Mouse (Mus musculus) forebrain, postnatal 0 days (tissue): ENCODE results near the gene Slc41a2. TPM values are rescaled to one million over a fixed set of nuclear protein-coding genes. Genes with fewer than 3 reads are reported as not detected.
"Not testable (repeated sequence)": the region's sequence is repeated elsewhere in the genome, so short reads cannot be mapped to it uniquely, and the experiment has no call there.

Experiments
- ATAC-seq: fragments of 200-750 bp; cut with Nextera tagmentation; 2 replicates; pipeline ENCODE4 v1.8.0; 2017; ENCODE audit warnings: mild to moderate bottlenecking, moderate library complexity
- DNase-seq: peaks from one replicate; pipeline ENCODE4 v3.0.0-alpha.2; 2015
- H3K27ac ChIP-seq: fragments of 300-500 bp; sonication (generic); 2 replicates; pipeline ENCODE4 v1.5.1; 2014; ENCODE audit warnings: low read depth, mild to moderate bottlenecking, antibody characterized with exemption, low read length, moderate library complexity, mixed read lengths
- H3K27me3 ChIP-seq: fragments of 300-500 bp; sonication (generic); 2 replicates; pipeline ENCODE4 v1.6.1; 2014; ENCODE audit warnings: mild to moderate bottlenecking, low read length, mixed read lengths; ENCODE audit not compliant: insufficient read depth
- H3K36me3 ChIP-seq: fragments of 300-500 bp; sonication (generic); 2 replicates; pipeline ENCODE4 v1.6.1; 2014; ENCODE audit warnings: mild to moderate bottlenecking, moderate library complexity; ENCODE audit not compliant: insufficient read depth
- H3K4me1 ChIP-seq: fragments of 300-500 bp; sonication (generic); 2 replicates; pipeline ENCODE4 v1.6.1; 2014; ENCODE audit warnings: antibody characterized with exemption; ENCODE audit not compliant: insufficient read depth
- H3K4me2 ChIP-seq: fragments of 300-500 bp; sonication (generic); 2 replicates; pipeline ENCODE4 v1.6.1; 2014; ENCODE audit warnings: low read depth, mild to moderate bottlenecking, moderate library complexity
- H3K4me3 ChIP-seq: fragments of 300-500 bp; sonication (generic); 2 replicates; pipeline ENCODE4 v1.5.1; 2014; ENCODE audit warnings: low read depth, low read length, mixed read lengths
- H3K9ac ChIP-seq: fragments of 300-500 bp; sonication (generic); 2 replicates; pipeline ENCODE4 v1.6.1; 2014; ENCODE audit warnings: mild to moderate bottlenecking
- H3K9me3 ChIP-seq: fragments of 300-500 bp; sonication (generic); 2 replicates; pipeline ENCODE4 v1.6.1; 2016; ENCODE audit warnings: low read length
- CTCF ChIP-seq: sonication (generic); IDR thresholded peaks from 2 replicates; pipeline ENCODE4 v1.5.1; 2016; ENCODE audit warnings: antibody characterized with exemption, control low read depth, low read depth
- WGBS: fragments of 180-500 bp; shearing (Covaris S2); extraction: QIAGEN DNeasy Blood & Tissue Kit; methylation state at CpG from one replicate; pipeline ENCODE4 v1.1.7; 2014; 5-methylcytosine and 5-hydroxymethylcytosine counted together
- polyA plus RNA-seq: library from polyadenylated mRNA; unstranded; fragments of >200 nt; fragmentation: Nextera tagmentation; extraction: Ambion mirVana; gene quantifications from 2 replicates; pipeline ENCODE4 v1.2.1, GENCODE M21; 2015
- total RNA-seq: library from RNA; depleted of rRNA; stranded (reverse); fragments of >200 nt; gene quantifications from 2 replicates; pipeline ENCODE4 v1.2.3, GENCODE M21; 2014

The Slc41a2 gene
- total and polyA plus RNA-seq, 2 experiments from 2014 or later, result 10.1 to 23.8 TPM

DNA sequence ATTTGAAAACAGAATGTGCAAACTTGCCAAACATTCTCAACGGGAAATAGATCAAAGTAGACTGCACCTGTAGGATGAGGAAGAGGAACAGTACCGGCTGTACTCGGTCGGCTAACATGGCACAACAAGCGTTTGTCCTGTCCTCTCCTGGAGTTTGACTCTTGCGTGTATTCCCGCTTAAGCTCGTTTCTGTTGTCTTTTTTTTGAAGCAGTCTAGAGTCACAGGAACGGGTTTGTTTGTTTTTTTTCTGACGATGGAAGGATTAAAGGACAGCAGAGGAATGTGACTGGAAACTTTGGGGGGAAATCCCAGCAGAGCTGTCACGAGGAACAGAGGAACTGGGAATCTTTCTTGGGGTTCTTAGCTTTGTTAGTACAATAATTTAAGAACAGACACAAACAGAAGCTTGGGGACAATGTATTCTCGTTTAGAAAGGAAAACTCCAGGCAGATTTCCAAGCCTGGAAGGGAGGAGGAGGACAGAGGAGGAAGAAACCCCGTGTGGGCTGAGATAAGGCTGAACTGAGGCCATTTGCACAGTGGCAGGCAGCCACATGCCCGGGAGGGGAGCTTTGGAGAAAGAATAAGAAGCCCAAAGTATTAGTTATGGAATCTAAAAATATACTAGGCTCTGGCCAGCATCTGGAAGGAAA, 16.1 kb upstream of the Slc41a2 start:
- no peak overlapping the region for H3K4me2 ChIP-seq

GRCm38 (mm10) chr10:83351779-83352178, 14.1 kb upstream of the Slc41a2 start:
- H3K9ac ChIP-seq, H3K27ac ChIP-seq, H3K9me3 ChIP-seq, H3K4me2 ChIP-seq, H3K4me1 ChIP-seq, ATAC-seq, H3K27me3 ChIP-seq, DNase-seq, H3K36me3 ChIP-seq, H3K4me3 ChIP-seq: not testable (repeated sequence)
- WGBS, result 89% methylated on average over 4 of the region's 4 CpGs

More for the DNA sequence above, 16.1 kb upstream of the Slc41a2 start:
- H3K9ac ChIP-seq, result 0 out of 2 replicates have a peak overlapping the region, but pooled peaks have one; percentile 10
- H3K9me3 ChIP-seq, result no peaks in the 10 kb centered on the region
- H3K4me3 ChIP-seq, result no peak overlapping the region
- H3K27me3 ChIP-seq, result no peaks in the 10 kb centered on the region
- DNase-seq (no peak), ATAC-seq (no peak)
- 48% methylated on average over 14 of the region's 14 CpGs for WGBS
- H3K27ac ChIP-seq, result peak overlapping the region; percentile 29; the same call in 1 of the 2 replicates
- no peaks in the 10 kb centered on the region for H3K36me3 ChIP-seq
- H3K4me1 ChIP-seq, result no peaks in the 10 kb centered on the region
- TF ChIP-seq CTCF, result no peak

DNA sequence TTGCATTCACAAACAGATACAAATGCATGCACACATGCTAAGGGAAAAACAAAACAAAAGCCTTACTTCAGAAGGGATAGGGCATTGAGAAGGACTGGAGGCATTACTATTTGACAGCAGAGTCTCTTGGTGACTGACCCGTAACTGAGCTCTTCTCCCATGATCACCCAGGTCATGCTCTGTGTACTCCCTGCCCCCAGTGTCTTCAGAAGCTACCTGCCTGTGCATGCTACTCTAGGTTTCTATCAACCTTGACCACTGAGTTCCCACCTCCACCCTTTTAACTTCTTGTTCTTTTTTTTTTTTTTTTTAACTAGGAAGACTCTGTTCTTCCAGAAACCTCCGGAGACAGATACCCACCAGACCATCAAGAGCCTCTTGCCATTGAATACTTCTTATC, 13.0 kb upstream of the Slc41a2 start:
- H3K4me2 ChIP-seq, result no peak overlapping the region
- H3K4me3 ChIP-seq, result no peak overlapping the region
- no peaks in the 10 kb centered on the region for H3K27me3 ChIP-seq
- DNase-seq (no peak), ATAC-seq (no peak)
- H3K9me3 ChIP-seq, result no peaks in the 10 kb centered on the region
- no peaks in the 10 kb centered on the region for H3K4me1 ChIP-seq
- no peak overlapping the region for H3K9ac ChIP-seq
- H3K27ac ChIP-seq, result no peak overlapping the region
- WGBS, result 95% methylated on average over 2 of the region's 2 CpGs
- H3K36me3 ChIP-seq, result no peaks in the 10 kb centered on the region
- TF ChIP-seq CTCF, result no peak

GRCm38 (mm10) chr10:83347494-83347893, 9.8 kb upstream of the Slc41a2 start:
- TF ChIP-seq CTCF, result no peak
- no peaks in the 10 kb centered on the region for H3K36me3 ChIP-seq
- ATAC-seq (no peak), DNase-seq (no peak)
- H3K9me3 ChIP-seq, result no peaks in the 10 kb centered on the region
- H3K4me1 ChIP-seq, result no peaks in the 10 kb centered on the region
- WGBS, result 14% methylated on average over 7 of the region's 7 CpGs
- no peaks in the 10 kb centered on the region for H3K27me3 ChIP-seq
- H3K4me2 ChIP-seq, result no peak overlapping the region
- H3K9ac ChIP-seq, result no peak overlapping the region
- H3K27ac ChIP-seq, result no peak overlapping the region
- no peak overlapping the region for H3K4me3 ChIP-seq

- H3K27me3 ChIP-seq, result no peaks in the 10 kb centered on the region
- H3K9ac ChIP-seq, result no peak overlapping the region
- 87% methylated on average over 5 of the region's 5 CpGs for WGBS
- no peak overlapping the region for H3K4me3 ChIP-seq
- ATAC-seq, result no peak
- no peak for DNase-seq
- TF ChIP-seq CTCF, result no peak
- no peaks in the 10 kb centered on the region for H3K36me3 ChIP-seq
- H3K4me2 ChIP-seq, result no peak overlapping the region
- no peaks in the 10 kb centered on the region for H3K9me3 ChIP-seq
- H3K4me1 ChIP-seq, result no peaks in the 10 kb centered on the region
- H3K27ac ChIP-seq, result no peak overlapping the region
These were observed 8.7 kb upstream of the Slc41a2 start for GRCm38 (mm10) chr10:83346359-83346736.

- Histone ChIP-seq H3K9ac (no peak overlapping the region), H3K27ac (no peak overlapping the region), H3K36me3 (no peaks in the 10 kb centered on the region), H3K4me2 (no peak overlapping the region), H3K9me3 (no peaks in the 10 kb centered on the region), H3K4me1 (no peaks in the 10 kb centered on the region), H3K27me3 (no peaks in the 10 kb centered on the region), H3K4me3 (no peak overlapping the region)
- ATAC-seq (no peak), DNase-seq (no peak)
- no peak for TF ChIP-seq CTCF
- 49% methylated on average over 7 of the region's 7 CpGs for WGBS
These were observed 8.1 kb upstream of the Slc41a2 start for GRCm38 (mm10) chr10:83345693-83346358.

DNA sequence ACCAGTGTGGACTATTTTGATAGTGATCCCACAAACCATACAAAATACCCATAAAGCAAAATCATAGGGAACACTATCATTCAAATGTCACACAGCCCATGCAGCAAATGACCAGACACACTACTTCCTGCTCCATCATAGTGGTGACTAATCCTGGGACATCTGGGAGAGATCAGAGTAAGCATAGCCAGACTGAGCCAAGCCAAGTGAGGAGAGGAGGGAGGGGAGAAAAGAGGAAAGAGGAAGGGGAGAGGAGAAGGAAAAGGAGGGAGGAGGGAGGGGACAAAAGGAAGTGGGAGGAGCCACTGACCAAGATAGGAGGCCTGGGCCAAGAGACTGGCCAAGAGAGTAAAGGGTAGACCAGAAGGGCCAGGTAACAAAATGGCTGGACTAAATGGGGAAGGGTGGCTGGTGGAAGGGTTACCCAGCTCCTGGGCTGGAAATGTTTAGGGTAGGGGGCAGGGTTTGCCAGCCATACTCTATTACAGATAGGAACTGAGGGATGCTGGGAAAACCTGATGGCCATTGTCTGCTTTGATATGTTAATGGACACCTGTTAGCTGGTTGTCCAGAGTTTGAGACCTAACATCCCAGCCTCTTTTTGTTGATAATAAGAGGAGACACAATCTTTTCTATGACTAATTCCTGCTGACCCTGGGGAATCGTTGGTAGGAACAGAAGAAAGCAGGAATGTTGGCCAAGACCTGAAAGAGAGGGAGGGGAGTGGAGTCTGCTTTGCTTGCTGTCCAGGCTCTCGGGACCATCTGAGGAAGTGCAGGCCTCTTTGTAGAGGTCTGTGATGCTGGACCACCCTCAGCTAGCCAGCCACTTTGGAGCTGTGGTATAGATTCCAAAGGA, 6.4 kb upstream of the Slc41a2 start:
- no peak overlapping the region for H3K4me3 ChIP-seq
- H3K4me1 ChIP-seq, result no peaks in the 10 kb centered on the region
- DNase-seq (no peak), ATAC-seq (no peak)
- no peaks in the 10 kb centered on the region for H3K9me3 ChIP-seq
- 39% methylated on average over 2 of the region's 2 CpGs for WGBS
- H3K27me3 ChIP-seq, result no peaks in the 10 kb centered on the region
- TF ChIP-seq CTCF, result no peak
- H3K27ac ChIP-seq, result no peak overlapping the region
- no peaks in the 10 kb centered on the region for H3K36me3 ChIP-seq
- H3K9ac ChIP-seq, result no peak overlapping the region
- no peak overlapping the region for H3K4me2 ChIP-seq
